Mouse (Mus musculus) midbrain, postnatal 0 days (tissue): ENCODE data around the gene Poldip3. TPM values are rescaled to one million over a fixed set of nuclear protein-coding genes. Genes with fewer than 3 reads are reported as not detected.

Experiments used
- ATAC-seq: fragments of 200-750 bp; cut with Nextera tagmentation; 2 replicates; pipeline ENCODE4 v1.8.0; 2017; ENCODE audit warnings: moderate number of reproducible peaks, mild to moderate bottlenecking, moderate TSS enrichment, moderate library complexity; ENCODE audit not compliant: low FRiP score
- DNase-seq: peaks from one replicate; pipeline ENCODE4 v3.0.0-alpha.2; 2015; ENCODE audit warnings: low spot score
- H3K27ac ChIP-seq: fragments of 300-500 bp; sonication (generic); 2 replicates; pipeline ENCODE4 v1.5.1; 2014; ENCODE audit warnings: low read depth, mild to moderate bottlenecking, low read length, mixed read lengths
- H3K27me3 ChIP-seq: fragments of 300-500 bp; sonication (generic); 2 replicates; pipeline ENCODE4 v1.6.1; 2014; ENCODE audit warnings: low read length, control low read depth, mixed read lengths; ENCODE audit not compliant: insufficient read depth
- H3K36me3 ChIP-seq: fragments of 300-500 bp; sonication (generic); 2 replicates; pipeline ENCODE4 v1.6.1; 2014; ENCODE audit warnings: low read length, control low read depth, mixed read lengths; ENCODE audit not compliant: insufficient read depth
- H3K4me1 ChIP-seq: fragments of 300-500 bp; sonication (generic); 2 replicates; pipeline ENCODE4 v1.6.1; 2014; ENCODE audit warnings: mild to moderate bottlenecking, control low read depth, antibody characterized with exemption, low read length, mixed read lengths; ENCODE audit not compliant: insufficient read depth
- H3K4me2 ChIP-seq: fragments of 300-500 bp; sonication (generic); 2 replicates; pipeline ENCODE4 v1.6.1; 2014; ENCODE audit warnings: low read depth, mild to moderate bottlenecking, low read length, mixed read lengths; ENCODE audit not compliant: poor library complexity, severe bottlenecking
- H3K4me3 ChIP-seq: fragments of 300-500 bp; sonication (generic); 2 replicates; pipeline ENCODE4 v1.5.1; 2014; ENCODE audit warnings: low read depth, mild to moderate bottlenecking, low read length, moderate library complexity
- H3K9ac ChIP-seq: fragments of 300-500 bp; sonication (generic); replicated peaks from 2 replicates; pipeline ENCODE4 v1.6.1; 2014; ENCODE audit warnings: mild to moderate bottlenecking, low read length, moderate library complexity, mixed read lengths; ENCODE audit not compliant: poor library complexity, severe bottlenecking
- H3K9me3 ChIP-seq: fragments of 300-500 bp; sonication (generic); 2 replicates; pipeline ENCODE4 v1.6.1; 2016; ENCODE audit warnings: low read length, control low read depth
- CTCF ChIP-seq: IDR thresholded peaks from 2 replicates; pipeline ENCODE4 v1.5.1; 2016; ENCODE audit warnings: antibody characterized with exemption, mild to moderate bottlenecking
- WGBS: fragments of 180-500 bp; shearing (Covaris S2); extraction: QIAGEN DNeasy Blood & Tissue Kit; methylation state at CpG from one replicate; pipeline ENCODE4 v1.1.7; 2014; 5-methylcytosine and 5-hydroxymethylcytosine counted together
- polyA plus RNA-seq: library from polyadenylated mRNA; unstranded; fragments of >200 nt; fragmentation: Nextera tagmentation; extraction: Ambion mirVana; gene quantifications from 2 replicates; pipeline ENCODE4 v1.2.1, GENCODE M21; 2015
- total RNA-seq: library from RNA; depleted of rRNA; stranded (reverse); fragments of >200 nt; gene quantifications from 2 replicates; pipeline ENCODE4 v1.2.3, GENCODE M21; 2014

Poldip3 gene
- total and polyA plus RNA-seq, 2 experiments from 2014 or later = 93.3 to 110 TPM

- H3K9me3 ChIP-seq = no peaks in the 10 kb centered on the region
- 20% methylated on average over 7 of the region's 7 CpGs for WGBS
- ATAC-seq = no peak
- no peak within 1 kb of the TSS for H3K4me3 ChIP-seq
- no peak for TF ChIP-seq CTCF
- H3K9ac ChIP-seq = no peak within 1 kb of the TSS
- H3K4me2 ChIP-seq = peak within 1 kb of the TSS; percentile 24; the same call in 1 of the 2 replicates
- H3K27me3 ChIP-seq = peaks cover 6% of the 10 kb centered on the region; the same call in 1 of the 2 replicates
- no peak within 1 kb of the TSS for H3K27ac ChIP-seq
- no peaks in the 10 kb centered on the region for H3K36me3 ChIP-seq
- DNase-seq = no peak
- H3K4me1 ChIP-seq = peaks cover under 1% of the 10 kb centered on the region; the same call in 1 of the 2 replicates
Measured at GRCm38 (mm10) chr15:83089429-83089605, 59.9 kb downstream of the Poldip3 start, which contains the start of gene Serhl. Gene Serhl (plus strand): TSS chr15:83089506.

- Histone ChIP-seq H3K27ac (no peak overlapping the region), H3K9me3 (no peaks in the 10 kb centered on the region), H3K4me3 (no peak overlapping the region), H3K9ac (no peak overlapping the region), H3K4me1 (peaks cover 6% of the 10 kb centered on the region), H3K4me2 (peak overlapping the region; percentile 24; the same call in 1 of the 2 replicates), H3K27me3 (peaks cover 6% of the 10 kb centered on the region; the same call in 1 of the 2 replicates), H3K36me3 (no peaks in the 10 kb centered on the region)
- no peak for TF ChIP-seq CTCF
- DNase-seq = no peak
- WGBS = 13% methylated on average over 23 of the region's 27 CpGs
- ATAC-seq = no peak
Measured at GRCm38 (mm10) chr15:83088495-83089428, 60.4 kb downstream of the Poldip3 start.

GRCm38 (mm10) chr15:83086636-83087328 lies 62.4 kb downstream of the Poldip3 start:
- 86% methylated on average over 13 of the region's 13 CpGs for WGBS
- Histone ChIP-seq H3K4me2 (no peak overlapping the region), H3K27me3 (peaks cover 6% of the 10 kb centered on the region; the same call in 1 of the 2 replicates), H3K4me3 (no peak overlapping the region), H3K4me1 (peaks cover 8% of the 10 kb centered on the region), H3K36me3 (no peaks in the 10 kb centered on the region), H3K9ac (no peak overlapping the region), H3K27ac (no peak overlapping the region), H3K9me3 (no peaks in the 10 kb centered on the region)
- TF ChIP-seq CTCF = no peak
- DNase-seq = no peak
- ATAC-seq = no peak

- Histone ChIP-seq H3K27ac (no peak overlapping the region), H3K9ac (no peak overlapping the region), H3K9me3 (no peaks in the 10 kb centered on the region), H3K4me2 (no peak overlapping the region), H3K4me3 (no peak overlapping the region), H3K36me3 (no peaks in the 10 kb centered on the region), H3K27me3 (peaks cover 6% of the 10 kb centered on the region; the same call in 1 of the 2 replicates), H3K4me1 (peaks cover 8% of the 10 kb centered on the region)
- no peak for ATAC-seq
- TF ChIP-seq CTCF = peak; percentile 57
- peak; percentile 30 for DNase-seq
- 29% methylated on average over 7 of the region's 7 CpGs for WGBS
Measured at GRCm38 (mm10) chr15:83085901-83086300, 63.3 kb downstream of the Poldip3 start.

GRCm38 (mm10) chr15:83084022-83084640 lies 65.1 kb downstream of the Poldip3 start:
- DNase-seq (peak; percentile 76), ATAC-seq (peak; percentile 73)
- WGBS = 21% methylated on average over 13 of the region's 13 CpGs
- peak overlapping the region; percentile 34 for H3K4me2 ChIP-seq
- H3K27me3 ChIP-seq = no peaks in the 10 kb centered on the region
- no peaks in the 10 kb centered on the region for H3K36me3 ChIP-seq
- peak overlapping the region; percentile 57 for H3K27ac ChIP-seq
- peak overlapping the region; percentile 8; the same call in 1 of the 2 replicates for H3K4me3 ChIP-seq
- H3K4me1 ChIP-seq = peaks cover 8% of the 10 kb centered on the region
- TF ChIP-seq CTCF = peak; percentile 5; the same call in 1 of the 2 replicates
- peak overlapping the region; percentile 50 for H3K9ac ChIP-seq
- H3K9me3 ChIP-seq = no peaks in the 10 kb centered on the region
